Mouse (Mus musculus) cortical plate, adult 2 months (tissue): ENCODE data around the gene Taok2.
A peak's percentile ranks its signal among the peaks of the same experiment; 100 is the strongest.

Source experiments
- CTCF ChIP-seq: fragments of 200-500 bp; IDR thresholded peaks from 2 replicates; pipeline ENCODE4 v1.5.1; 2011; ENCODE audit warnings: mild to moderate bottlenecking, control low read depth, low read length; ENCODE audit not compliant: insufficient read depth; ENCODE audit errors: extremely low read depth
- POLR2A ChIP-seq: fragments of 200-500 bp; IDR thresholded peaks from 2 replicates; pipeline ENCODE4 v1.6.1; 2011; ENCODE audit warnings: mild to moderate bottlenecking, low read length, control low read depth; ENCODE audit not compliant: insufficient read depth; ENCODE audit errors: extremely low read depth

GRCm38 (mm10) chr7:126843276-126843675, 41.2 kb downstream of the Taok2 start:
- TF ChIP-seq CTCF (no peak), POLR2A (0 out of 2 replicates have a peak, but pooled peaks have one; percentile 37)
